Mouse (Mus musculus) lung, postnatal 4 days (tissue): ENCODE measurements at regions not wholly inside any gene's neighbourhood (a gene's known extent, or its start where the extent isn't known, plus 50 kb on each side); places are given as distances from the start of the nearest gene placed in this dataset.
"Not testable (repeated sequence)": the region's sequence is repeated elsewhere in the genome, so short reads cannot be mapped to it uniquely, and the experiment has no call there.

Source experiments
- DNase-seq, 2 experiments: peaks; one replicate each; pipeline ENCODE4 v3.0.0; 2021

GRCm38 (mm10) chr11:16663806-16664205, 88.2 kb upstream of the Egfr start:
- DNase-seq = no peak

GRCm38 (mm10) chr11:16669453-16670251, 82.4 kb upstream of the Egfr start:
- no peak for DNase-seq

DNA sequence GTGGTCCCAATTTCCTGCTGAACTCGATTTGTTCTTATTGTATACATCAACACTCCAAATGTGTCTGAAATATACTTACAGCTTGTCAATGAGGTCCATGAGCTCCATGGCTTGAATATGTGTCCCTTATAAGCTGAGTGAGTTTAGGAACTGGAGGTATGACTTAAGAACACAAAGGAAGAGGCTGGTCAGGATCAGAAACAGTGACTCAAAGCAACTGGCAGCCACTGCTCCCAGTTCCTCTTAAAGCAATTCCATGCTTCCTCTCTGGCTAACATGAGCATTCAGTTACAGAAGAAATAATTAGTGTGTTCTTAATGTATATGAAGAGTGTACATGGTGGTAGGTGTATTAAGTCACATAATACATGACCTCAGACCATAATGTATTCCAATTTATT, 81.7 kb upstream of the Egfr start:
- DNase-seq = no peak

GRCm38 (mm10) chr11:16675951-16676350, 76.1 kb upstream of the Egfr start:
- DNase-seq = not testable (repeated sequence)

DNA sequence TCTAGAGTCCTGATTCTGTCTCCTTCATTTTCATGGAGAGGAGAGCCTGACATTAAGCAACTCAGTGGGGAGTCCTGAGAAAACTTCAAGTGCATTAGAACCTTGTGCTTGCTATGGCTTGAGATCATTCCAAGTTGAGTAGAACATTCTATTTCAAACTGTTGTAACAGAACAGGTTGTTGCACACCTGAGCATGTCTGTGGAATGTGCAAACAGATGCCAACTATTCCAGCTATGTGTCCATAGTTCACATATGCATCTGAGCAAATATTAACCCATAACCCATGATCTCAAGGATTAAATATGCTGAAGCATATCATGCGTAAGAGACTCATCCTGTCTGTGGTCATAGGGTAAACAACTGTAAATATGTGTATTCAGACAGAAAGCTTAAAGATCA, 68.5 kb upstream of the Egfr start:
- no peak for DNase-seq

GRCm38 (mm10) chr11:16695596-16695995, 56.4 kb upstream of the Egfr start:
- no peak for DNase-seq

DNA sequence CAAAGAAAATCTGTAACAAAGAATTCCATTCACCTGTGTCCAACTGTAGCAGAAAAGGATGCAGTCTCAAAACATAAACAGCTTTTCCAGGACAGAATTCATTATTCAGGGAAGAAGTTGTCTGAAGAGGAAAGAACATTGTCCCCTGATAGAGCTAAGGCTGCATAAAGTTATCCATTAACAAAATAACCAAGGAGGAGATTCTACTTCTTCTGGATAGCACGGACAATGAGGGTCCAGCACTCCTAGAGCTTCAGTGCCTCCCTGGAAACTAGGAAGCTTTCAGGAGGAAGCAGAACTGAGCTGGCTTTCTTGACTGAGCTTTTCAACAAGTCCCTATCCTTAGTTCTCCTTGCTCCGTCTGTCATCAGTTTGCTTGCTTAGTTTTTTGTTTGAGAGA, 55.2 kb upstream of the Egfr start:
- no peak for DNase-seq

GRCm38 (mm10) chr11:16701826-16702225, 50.2 kb upstream of the Egfr start:
- no peak for DNase-seq
